In the genomic region with DNA sequence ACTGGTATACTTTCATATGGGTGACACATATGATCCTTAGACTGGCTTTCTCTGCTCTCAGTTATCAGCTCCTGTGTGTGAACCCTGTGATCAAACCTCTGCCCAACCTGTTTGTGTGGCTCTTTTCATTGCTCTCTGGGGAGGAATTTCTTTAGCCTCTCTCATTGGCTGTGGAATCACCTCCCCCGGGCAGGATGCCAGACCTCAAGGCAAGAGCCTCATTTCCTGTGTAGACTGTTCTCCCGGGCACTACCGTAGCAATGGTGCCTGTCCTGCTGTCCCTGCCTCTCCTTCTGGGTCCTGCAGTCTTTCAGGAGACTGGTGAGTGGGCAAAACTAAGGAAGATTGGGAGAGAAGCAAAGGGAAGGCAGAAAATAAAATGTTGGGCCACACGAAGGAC, we compare ENCODE assay signal across 24 mouse cellular contexts. TPM values are rescaled to one million over a fixed set of nuclear protein-coding genes. Genes with fewer than 3 reads are reported as not detected.
A peak's percentile ranks its signal among the peaks of the same experiment; 100 is the strongest.
DNase-seq lines count a peak whose midpoint lies in the region; ATAC-seq and TF ChIP-seq lines count a peak whose summit lies in the region.
"Had no signal": no experiment of that assay in that cellular context is flagged by ENCODE, and none has a peak within 500 bp of the region (broad histone marks: within the 10 kb centered on the region; RNA-seq: fewer than 3 reads in every experiment).

A gene (plus strand): TSS at position 221 of the 400 bp plus-strand sequence.

- ATAC-seq in liver, embryonic 12.5 days = no peak
- ATAC-seq in intestine, postnatal 0 days = no peak
- ATAC-seq: CD4-positive, CD25-positive, alpha-beta regulatory T cell, adult 4 months; hindbrain, postnatal 0 days had no signal

- peaks cover 15% of the 10 kb centered on the region; the same call in 1 of the 2 replicates for H3K79me2 ChIP-seq in liver, adult 2 months (ENCODE audit: control insufficient read depth, insufficient read depth, low read length)

- peak within 1 kb of the TSS; percentile 91 for H3K9ac ChIP-seq in liver, adult 2 months (ENCODE audit: low read depth, low read length)
- H3K9ac ChIP-seq in liver, embryonic 12.5 days = no peak within 1 kb of the TSS
- no peak within 1 kb of the TSS for H3K9ac ChIP-seq in intestine, postnatal 0 days (ENCODE audit: low read depth, low read length)
- H3K9ac ChIP-seq: embryonic facial prominence, embryonic 15.5 days had no signal

- H3K36me3 ChIP-seq in liver, adult 2 months (ENCODE audit: control insufficient read depth, insufficient read depth, low read length) = peaks cover 9% of the 10 kb centered on the region
- no peaks in the 10 kb centered on the region for H3K36me3 ChIP-seq in liver, embryonic 12.5 days
- H3K36me3 ChIP-seq in intestine, postnatal 0 days (ENCODE audit: control insufficient read depth, insufficient read depth) = no peaks in the 10 kb centered on the region
- H3K36me3 ChIP-seq: embryonic facial prominence, embryonic 15.5 days; forebrain, embryonic 10.5 days; G1E had no signal

- TF ChIP-seq CTCF in liver, adult 2 months (IDR thresholded peaks at IDR 0.05; ENCODE audit: low read depth, low read length) = no peak
- no peak for TF ChIP-seq CTCF in intestine, postnatal 0 days (IDR thresholded peaks at IDR 0.05; ENCODE audit: low read depth)

- peak; percentile 95 for TF ChIP-seq POLR2A in liver, adult 2 months (IDR thresholded peaks at IDR 0.05; ENCODE audit: extremely low read depth, insufficient read depth, low read length)

- peak within 1 kb of the TSS; percentile 85 for H3K4me3 ChIP-seq in liver, adult 2 months (ENCODE audit: insufficient read depth, low read depth, low read length)
- no peak within 1 kb of the TSS for H3K4me3 ChIP-seq in liver, embryonic 12.5 days
- no peak within 1 kb of the TSS for H3K4me3 ChIP-seq in intestine, postnatal 0 days (ENCODE audit: low read depth, low read length)
- H3K4me3 ChIP-seq: embryonic facial prominence, embryonic 15.5 days; forebrain, embryonic 10.5 days; layer of hippocampus, adult 2 months had no signal

- peaks cover 29% of the 10 kb centered on the region for H3K4me1 ChIP-seq in liver, adult 2 months (ENCODE audit: control insufficient read depth, insufficient read depth, low read length)
- H3K4me1 ChIP-seq in liver, embryonic 12.5 days = no peaks in the 10 kb centered on the region
- H3K4me1 ChIP-seq in intestine, postnatal 0 days (replicated peaks; ENCODE audit: control insufficient read depth, insufficient read depth, low read length) = no peaks in the 10 kb centered on the region
- H3K4me1 ChIP-seq: embryonic facial prominence, embryonic 15.5 days; forebrain, embryonic 10.5 days had no signal

- DNase-seq in liver, adult 2 months (ENCODE audit: extremely low read depth, low read depth, low spot score) = peak; percentile 96
- DNase-seq in 3134 (ENCODE audit: extremely low read depth, insufficient read length, low spot score) = peak; percentile 12
- DNase-seq in adrenal gland, adult 8-10 months = peak; percentile 3
- DNase-seq in kidney, postnatal 10 days = peak; percentile 12
- no peak for DNase-seq in cerebellum, postnatal 25 days
- DNase-seq in embryo, embryonic 11 days = no peak
- DNase-seq: cerebellum, adult 8-10 months; gastrocnemius, postnatal 10 days; heart, adult 18-20 months; thymus, adult 2 months had no signal

- no peaks in the 10 kb centered on the region for H3K27me3 ChIP-seq in liver, adult 2 months (ENCODE audit: control insufficient read depth, insufficient read depth, low read length)
- H3K27me3 ChIP-seq in liver, embryonic 12.5 days (replicated peaks) = no peaks in the 10 kb centered on the region
- H3K27me3 ChIP-seq in intestine, postnatal 0 days (replicated peaks; ENCODE audit: control insufficient read depth, insufficient read depth, low read length) = no peaks in the 10 kb centered on the region
- H3K27me3 ChIP-seq: embryonic facial prominence, embryonic 15.5 days had no signal

- 11% methylated on average over 4 of the region's 4 CpGs for WGBS in liver, adult 2 months
- 51% methylated on average over 4 of the region's 4 CpGs for WGBS in liver, embryonic 12.5 days (ENCODE audit: insufficient replicate concordance)
- 56% methylated on average over 4 of the region's 4 CpGs for WGBS in intestine, postnatal 0 days

- H3K4me2 ChIP-seq in liver, embryonic 12.5 days = no peak within 1 kb of the TSS
- H3K4me2 ChIP-seq in intestine, postnatal 0 days (replicated peaks; ENCODE audit: low read depth) = no peak within 1 kb of the TSS
- H3K4me2 ChIP-seq: embryonic facial prominence, embryonic 15.5 days had no signal

- peak within 1 kb of the TSS; percentile 98 for H3K27ac ChIP-seq in liver, adult 2 months (replicated peaks; ENCODE audit: insufficient read depth, low read depth, low read length)
- H3K27ac ChIP-seq in liver, embryonic 12.5 days = no peak within 1 kb of the TSS
- H3K27ac ChIP-seq in intestine, postnatal 0 days (ENCODE audit: low read depth, low read length) = no peak within 1 kb of the TSS
- H3K27ac ChIP-seq: embryonic facial prominence, embryonic 15.5 days; forebrain, embryonic 10.5 days; hindbrain, postnatal 0 days; layer of hippocampus, adult 2 months had no signal

- no peaks in the 10 kb centered on the region for H3K9me3 ChIP-seq in liver, embryonic 12.5 days (replicated peaks)
- H3K9me3 ChIP-seq in intestine, postnatal 0 days (ENCODE audit: control insufficient read depth) = no peaks in the 10 kb centered on the region
- H3K9me3 ChIP-seq: embryonic facial prominence, embryonic 15.5 days; forebrain, embryonic 10.5 days; G1E had no signal

RNA-seq across cellular contexts. Expression of the gene that starts here (rescaled TPM):
- 1,462 and 1,614 TPM in 2 replicates for total RNA-seq in liver, adult 2 months (2014; rRNA removed)
- polyA plus RNA-seq in liver, adult 2 months (2012; rRNA removed) = 1,097 and 1,209 TPM in 2 replicates
- not detected in 2 replicates for polyA plus RNA-seq in liver, embryonic 12.5 days (2016; fragmentation: Nextera tagmentation; extraction: Ambion mirVana)
- total RNA-seq in adrenal gland, adult 8-10 months (2022) = 1 to 10 TPM in 1 of 4 experiments, under 1 TPM in 2, not detected in 1; 0.73 to 1.0 (median 0.78) TPM
- not detected in 2 replicates for polyA plus RNA-seq in intestine, postnatal 0 days (2015; fragmentation: Nextera tagmentation; extraction: Ambion mirVana)
- total RNA-seq: G1E; heart, adult 18-20 months; hematopoietic stem cell, adult 5-6 weeks; hindbrain, postnatal 0 days; layer of hippocampus, adult 2 months; midbrain, postnatal 0 days had no signal
- polyA plus RNA-seq: CD4-positive, CD25-positive, alpha-beta regulatory T cell, adult 4 months; forebrain, embryonic 10.5 days; G1E; heart, embryonic 14.5 days; hindbrain, postnatal 0 days; limb, embryonic 11.5 days; lung, embryonic 16.5 days; midbrain, postnatal 0 days; stomach, embryonic 14.5 days; thymus, adult 2 months had no signal

Comparison
In these comparisons a context has a peak if more than half of its experiments do, and no peak if none do; other contexts are left out.
1. RNA of the gene that starts here (total RNA-seq): 1,462 to 1,614 TPM in liver, adult 2 months; 0.73 to 1.0 TPM in adrenal gland, adult 8-10 months; every median in the first group is over 100 times any median in the second.
2. RNA of the gene that starts here (polyA plus RNA-seq): 1,097 to 1,209 TPM in liver, adult 2 months; not detected in liver, embryonic 12.5 days and not detected in intestine, postnatal 0 days; every median in the first group is over 1,000 times any median in the second.
3. DNase-seq: peak in liver, adult 2 months (single experiment), 3134 (single experiment), adrenal gland, adult 8-10 months (single experiment) and kidney, postnatal 10 days (single experiment); none in cerebellum, postnatal 25 days (0 of 2) and embryo, embryonic 11 days (single experiment).